Mouse (Mus musculus): ENCODE data around the gene Unc13a.
A peak's percentile ranks its signal among the peaks of the same experiment; 100 is the strongest.

GRCm38 (mm10) chr8:71629096-71629697 is 42.4 kb downstream of the Unc13a start:
- TF ChIP-seq EP300 (IDR thresholded peaks at IDR 0.05): no peak
- TF ChIP-seq CTCF (IDR thresholded peaks at IDR 0.05): peak; percentile 70

All from lung, postnatal 0 days (tissue).